Mouse (Mus musculus): ENCODE results near the gene Sertad1. TPM values are rescaled to one million over a fixed set of nuclear protein-coding genes. Genes with fewer than 3 reads are reported as not detected.
"Not testable (repeated sequence)": the region's sequence is repeated elsewhere in the genome, so short reads cannot be mapped to it uniquely, and the experiment has no call there.

Sertad1 gene
- polyA plus RNA-seq, 1 experiment from 2014 or later = 6.1 TPM

DNA sequence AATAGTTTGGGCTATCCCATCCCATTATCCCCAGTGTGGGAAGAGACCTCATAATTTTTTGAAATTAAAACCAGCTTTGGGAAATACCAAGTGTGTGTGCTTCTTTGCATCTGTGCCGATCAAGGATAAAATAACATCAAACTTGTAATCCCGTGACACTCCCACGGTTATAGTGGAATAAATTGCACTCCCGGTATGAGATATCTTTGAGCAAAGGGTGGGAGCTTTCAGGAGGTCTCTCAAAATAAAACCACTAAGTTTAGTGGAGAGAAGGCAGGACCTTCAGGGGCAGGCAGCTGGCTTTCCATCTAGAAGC is 3.5 kb downstream of the Sertad1 start:
- 38% methylated on average over 4 of the region's 4 CpGs for WGBS
- Histone ChIP-seq H3K9me3 (ENCODE audit: control insufficient read depth, low read length) (no peaks in the 10 kb centered on the region), H3K27ac (ENCODE audit: low read depth, low read length) (peak overlapping the region; percentile 0; the same call in 1 of the 2 replicates), H3K36me3 (ENCODE audit: control insufficient read depth, insufficient read depth, low read length) (no peaks in the 10 kb centered on the region), H3K27me3 (ENCODE audit: control insufficient read depth, insufficient read depth, low read length) (no peaks in the 10 kb centered on the region), H3K4me1 (ENCODE audit: control insufficient read depth, insufficient read depth, low read length) (0 out of 2 replicates have a peak, but pooled peaks cover 2% of the 10 kb centered on the region), H3K4me2 (ENCODE audit: low read depth, low read length) (peak overlapping the region; percentile 34; the same call in 1 of the 2 replicates), H3K9ac (replicated peaks; ENCODE audit: low read depth, low read length) (no peak overlapping the region), H3K4me3 (ENCODE audit: low read depth, low read length) (peak overlapping the region; percentile 20; the same call in 1 of the 2 replicates)
- ATAC-seq (ENCODE audit: low read depth) = no peak

DNA sequence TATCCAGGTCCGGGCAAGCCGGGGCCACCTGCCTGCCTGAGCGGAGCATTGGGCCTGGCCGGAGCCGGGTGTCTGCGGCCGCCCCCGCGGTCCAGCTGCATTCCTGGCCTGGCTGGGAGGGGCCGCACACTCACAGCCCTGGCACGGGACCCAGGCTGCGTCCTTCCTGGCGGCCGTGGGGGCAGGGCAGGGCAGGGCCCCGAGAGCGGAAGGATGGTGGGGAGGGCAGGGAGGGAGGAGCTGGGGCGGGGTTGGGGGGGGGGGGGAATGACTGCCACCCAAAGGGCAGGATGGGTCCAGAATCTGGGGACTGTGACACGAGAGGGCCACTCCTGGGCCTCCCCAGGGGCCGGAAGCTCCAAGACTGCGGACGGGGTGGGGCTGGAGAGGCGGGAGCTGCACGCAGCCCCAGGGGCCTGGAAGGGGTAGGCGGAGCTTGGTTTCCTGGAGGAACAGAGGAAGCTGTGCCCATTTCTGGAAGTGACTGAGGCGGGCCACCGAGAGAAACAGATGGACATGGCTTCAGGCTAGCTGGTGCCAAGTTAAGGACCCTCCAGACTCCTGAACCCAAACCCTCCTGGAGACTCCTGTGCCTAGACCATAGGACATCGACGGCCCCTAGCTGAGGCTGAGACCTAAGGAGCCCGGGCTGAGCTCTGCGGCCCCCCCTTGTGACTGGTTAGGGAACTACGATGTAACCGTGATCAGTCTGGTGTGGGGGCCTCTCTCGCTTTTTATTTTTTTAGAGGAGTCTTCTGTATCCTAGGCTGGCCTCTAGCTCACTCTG is 4.0 kb downstream of the Sertad1 start:
- H3K9me3 ChIP-seq (ENCODE audit: control insufficient read depth, low read length) = no peaks in the 10 kb centered on the region
- H3K4me2 ChIP-seq (ENCODE audit: low read depth, low read length) = peak overlapping the region; percentile 34
- H3K4me1 ChIP-seq (ENCODE audit: control insufficient read depth, insufficient read depth, low read length) = 0 out of 2 replicates have a peak, but pooled peaks cover 2% of the 10 kb centered on the region
- H3K27me3 ChIP-seq (ENCODE audit: control insufficient read depth, insufficient read depth, low read length) = no peaks in the 10 kb centered on the region
- peak overlapping the region; percentile 20; the same call in 1 of the 2 replicates for H3K4me3 ChIP-seq (ENCODE audit: low read depth, low read length)
- H3K9ac ChIP-seq (replicated peaks; ENCODE audit: low read depth, low read length) = peak overlapping the region; percentile 32
- WGBS = 1% methylated on average over 29 of the region's 33 CpGs
- peak overlapping the region; percentile 0; the same call in 1 of the 2 replicates for H3K27ac ChIP-seq (ENCODE audit: low read depth, low read length)
- no peaks in the 10 kb centered on the region for H3K36me3 ChIP-seq (ENCODE audit: control insufficient read depth, insufficient read depth, low read length)
- ATAC-seq (ENCODE audit: low read depth) = no peak

DNA sequence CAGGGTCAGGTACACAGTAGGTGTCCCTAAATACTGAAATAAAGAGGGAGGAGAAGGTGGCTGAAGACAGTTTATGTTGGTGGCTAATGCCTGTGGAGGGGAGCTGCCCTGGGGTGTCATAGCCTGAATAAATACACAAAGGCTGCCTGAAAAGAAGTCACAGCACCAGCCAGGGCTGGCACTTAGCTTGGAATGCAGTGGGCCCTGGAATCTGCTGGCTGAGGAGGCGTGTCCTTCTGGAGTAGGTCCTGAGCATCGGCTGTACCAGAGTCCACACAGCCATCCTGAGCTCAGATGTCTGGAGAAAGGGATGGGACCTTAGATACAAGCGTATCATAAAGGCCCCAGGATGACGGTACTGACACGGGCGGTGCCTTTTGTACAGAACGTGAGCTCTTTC is 5.1 kb downstream of the Sertad1 start:
- Histone ChIP-seq H3K4me3 (ENCODE audit: low read depth, low read length) (no peak overlapping the region), H3K9ac (replicated peaks; ENCODE audit: low read depth, low read length) (no peak overlapping the region), H3K4me1 (ENCODE audit: control insufficient read depth, insufficient read depth, low read length) (0 out of 2 replicates have a peak, but pooled peaks cover 2% of the 10 kb centered on the region), H3K27ac (ENCODE audit: low read depth, low read length) (no peak overlapping the region), H3K27me3 (ENCODE audit: control insufficient read depth, insufficient read depth, low read length) (no peaks in the 10 kb centered on the region), H3K4me2 (ENCODE audit: low read depth, low read length) (no peak overlapping the region), H3K9me3 (ENCODE audit: control insufficient read depth, low read length) (no peaks in the 10 kb centered on the region), H3K36me3 (ENCODE audit: control insufficient read depth, insufficient read depth, low read length) (no peaks in the 10 kb centered on the region)
- WGBS = 77% methylated on average over 7 of the region's 7 CpGs
- ATAC-seq (ENCODE audit: low read depth) = no peak

DNA sequence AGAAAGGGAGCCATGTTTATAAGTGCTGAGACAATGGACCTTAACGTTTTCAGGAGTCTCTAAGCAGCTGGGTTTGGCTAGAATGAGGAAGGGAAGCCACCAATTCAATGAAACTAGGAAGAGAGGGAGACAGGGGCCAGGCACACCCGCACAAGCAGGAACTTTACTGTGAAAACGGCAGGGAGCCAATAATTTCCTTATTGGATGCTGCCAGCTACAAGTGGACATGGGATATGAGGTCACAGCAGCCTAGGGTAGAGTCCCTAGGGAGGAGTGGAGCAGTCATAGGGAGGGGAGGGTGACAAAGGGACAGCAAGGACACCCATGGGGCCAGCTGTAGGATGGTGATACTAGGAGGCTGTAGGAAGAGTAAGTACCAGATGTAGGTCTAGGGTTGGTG is 6.3 kb downstream of the Sertad1 start:
- WGBS = 76% methylated on average over 3 of the region's 3 CpGs
- H3K4me1 ChIP-seq (ENCODE audit: control insufficient read depth, insufficient read depth, low read length) = 0 out of 2 replicates have a peak, but pooled peaks cover 2% of the 10 kb centered on the region

DNA sequence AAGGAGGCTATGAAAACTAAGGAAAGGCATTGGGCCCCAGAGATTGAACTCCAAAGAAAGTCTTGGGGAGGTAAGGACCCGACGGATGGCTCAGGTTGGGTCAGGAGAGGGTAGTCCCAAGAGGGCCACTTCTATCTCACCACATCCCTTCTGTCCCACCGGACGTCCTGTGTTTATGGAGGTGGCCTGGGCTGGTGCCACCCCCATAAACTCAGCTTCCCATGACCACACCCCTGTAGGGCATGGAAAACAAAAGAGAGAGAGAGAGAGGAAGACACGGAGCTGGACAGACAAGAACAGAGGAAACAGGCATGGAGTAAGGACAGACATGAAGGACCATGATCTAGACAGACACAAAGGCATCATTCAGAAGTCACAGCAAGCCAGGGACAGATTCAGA is 6.7 kb downstream of the Sertad1 start:
- Histone ChIP-seq H3K27me3 (ENCODE audit: control insufficient read depth, insufficient read depth, low read length) (no peaks in the 10 kb centered on the region), H3K9ac (replicated peaks; ENCODE audit: low read depth, low read length) (no peak overlapping the region), H3K9me3 (ENCODE audit: control insufficient read depth, low read length) (no peaks in the 10 kb centered on the region), H3K4me2 (ENCODE audit: low read depth, low read length) (no peak overlapping the region), H3K27ac (ENCODE audit: low read depth, low read length) (no peak overlapping the region), H3K4me1 (ENCODE audit: control insufficient read depth, insufficient read depth, low read length) (0 out of 2 replicates have a peak, but pooled peaks cover 2% of the 10 kb centered on the region), H3K4me3 (ENCODE audit: low read depth, low read length) (no peak overlapping the region), H3K36me3 (ENCODE audit: control insufficient read depth, insufficient read depth, low read length) (no peaks in the 10 kb centered on the region)
- WGBS = 83% methylated on average over 5 of the region's 5 CpGs
- ATAC-seq (ENCODE audit: low read depth) = no peak

More for the DNA sequence above, 6.3 kb downstream of the Sertad1 start:
- ATAC-seq (ENCODE audit: low read depth) = no peak
- Histone ChIP-seq H3K9me3 (ENCODE audit: control insufficient read depth, low read length) (no peaks in the 10 kb centered on the region), H3K36me3 (ENCODE audit: control insufficient read depth, insufficient read depth, low read length) (no peaks in the 10 kb centered on the region), H3K27ac (ENCODE audit: low read depth, low read length) (no peak overlapping the region), H3K27me3 (ENCODE audit: control insufficient read depth, insufficient read depth, low read length) (no peaks in the 10 kb centered on the region), H3K4me2 (ENCODE audit: low read depth, low read length) (no peak overlapping the region), H3K9ac (replicated peaks; ENCODE audit: low read depth, low read length) (no peak overlapping the region), H3K4me3 (ENCODE audit: low read depth, low read length) (no peak overlapping the region)

DNA sequence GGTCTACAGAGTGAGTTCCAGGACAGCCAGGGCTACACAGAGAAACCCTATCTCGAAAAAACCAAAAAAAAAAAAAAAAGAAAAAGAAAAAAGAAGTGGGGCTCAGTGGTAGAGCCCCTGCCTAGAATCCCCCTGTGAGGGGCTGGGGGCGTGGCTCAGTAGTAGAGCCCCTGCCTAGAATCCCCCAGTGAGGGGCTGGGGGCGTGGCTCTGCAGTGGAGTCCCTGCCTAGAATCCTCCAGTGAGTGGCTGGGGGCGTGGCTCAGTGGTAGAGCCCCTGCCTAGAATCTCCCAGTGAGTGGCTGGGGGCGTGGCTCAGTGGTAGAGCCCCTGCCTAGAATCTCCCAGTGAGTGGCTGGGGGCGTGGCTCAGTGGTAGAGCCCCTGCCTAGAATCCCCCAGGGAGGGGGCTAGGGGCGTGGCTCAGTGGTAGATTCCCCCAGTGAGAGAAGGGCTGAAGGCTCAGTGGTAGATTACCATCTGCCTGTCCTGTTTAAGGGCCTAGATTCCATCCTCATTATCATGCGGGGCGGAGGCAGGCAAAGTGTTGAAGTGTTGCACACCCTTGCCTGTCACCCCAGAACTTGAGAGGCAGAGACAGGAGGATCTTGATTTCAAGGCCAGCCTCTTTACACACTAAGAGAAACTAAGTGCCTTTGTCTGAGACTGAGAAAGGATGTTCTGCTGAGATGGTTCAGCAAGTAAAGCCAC is 8.1 kb downstream of the Sertad1 start:
- H3K4me1 ChIP-seq (ENCODE audit: control insufficient read depth, insufficient read depth, low read length); H3K9me3 ChIP-seq (ENCODE audit: control insufficient read depth, low read length); H3K27me3 ChIP-seq (ENCODE audit: control insufficient read depth, insufficient read depth, low read length); H3K4me2 ChIP-seq (ENCODE audit: low read depth, low read length); ATAC-seq (ENCODE audit: low read depth); H3K27ac ChIP-seq (ENCODE audit: low read depth, low read length); H3K36me3 ChIP-seq (ENCODE audit: control insufficient read depth, insufficient read depth, low read length); H3K4me3 ChIP-seq (ENCODE audit: low read depth, low read length); H3K9ac ChIP-seq (replicated peaks; ENCODE audit: low read depth, low read length): not testable (repeated sequence)
- 94% methylated on average over 9 of the region's 9 CpGs for WGBS

DNA sequence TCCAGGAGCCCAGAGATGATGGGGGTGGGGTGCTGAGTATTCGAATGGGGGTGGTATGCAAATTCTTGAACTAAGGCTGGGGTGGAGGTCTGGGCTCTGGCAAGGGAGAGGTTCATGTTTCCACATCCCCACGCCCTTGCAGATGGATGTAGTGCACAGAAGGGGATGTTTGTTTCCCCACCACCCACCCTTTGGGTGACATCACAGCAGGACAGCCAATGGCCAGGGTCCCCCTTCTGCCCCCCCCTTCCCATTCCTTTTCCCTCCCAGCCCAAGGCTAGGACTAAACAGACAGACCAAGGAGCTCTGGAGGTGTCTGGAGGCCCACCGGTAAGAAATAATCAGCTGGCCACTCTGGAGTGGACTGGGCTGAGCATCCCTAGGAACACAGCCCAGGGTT is 12.3 kb downstream of the Sertad1 start, which contains the start of gene Prx:
Gene Prx, plus strand, starts transcription at position 289 of the 400 bp plus-strand sequence.
- no peak within 1 kb of the TSS for H3K9ac ChIP-seq (replicated peaks; ENCODE audit: low read depth, low read length)
- WGBS = 66% methylated on average over 3 of the region's 3 CpGs
- H3K4me1 ChIP-seq (ENCODE audit: control insufficient read depth, insufficient read depth, low read length) = no peaks in the 10 kb centered on the region

DNA sequence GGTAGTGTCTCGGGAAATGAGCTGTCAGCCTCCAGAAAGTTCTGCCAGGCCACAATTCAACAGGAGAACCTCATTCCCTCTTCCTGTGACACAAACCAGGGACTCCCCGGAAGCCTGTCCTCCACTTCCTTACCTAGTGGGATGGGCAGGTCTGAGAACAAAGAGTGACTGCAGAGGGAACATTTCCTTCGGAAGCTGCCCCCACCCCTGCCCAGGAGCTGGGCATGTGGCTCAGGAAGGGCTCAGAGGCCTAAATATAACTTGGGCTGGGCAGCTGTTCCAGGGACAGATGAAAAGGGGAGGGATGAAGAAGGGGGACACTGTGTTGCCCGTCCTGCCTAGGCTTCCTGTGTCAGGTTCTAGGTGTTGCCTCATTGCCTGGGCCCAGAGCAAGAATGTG is 14.9 kb downstream of the Sertad1 start:
- Histone ChIP-seq H3K4me3 (ENCODE audit: low read depth, low read length) (no peak overlapping the region), H3K27ac (ENCODE audit: low read depth, low read length) (no peak overlapping the region), H3K36me3 (ENCODE audit: control insufficient read depth, insufficient read depth, low read length) (no peaks in the 10 kb centered on the region), H3K27me3 (ENCODE audit: control insufficient read depth, insufficient read depth, low read length) (no peaks in the 10 kb centered on the region), H3K9me3 (ENCODE audit: control insufficient read depth, low read length) (no peaks in the 10 kb centered on the region), H3K4me2 (ENCODE audit: low read depth, low read length) (no peak overlapping the region), H3K4me1 (ENCODE audit: control insufficient read depth, insufficient read depth, low read length) (no peaks in the 10 kb centered on the region), H3K9ac (replicated peaks; ENCODE audit: low read depth, low read length) (no peak overlapping the region)
- ATAC-seq (ENCODE audit: low read depth) = no peak
- 75% methylated on average over 4 of the region's 4 CpGs for WGBS

More for the DNA sequence above, 12.3 kb downstream of the Sertad1 start, which contains the start of gene Prx:
- Histone ChIP-seq H3K27ac (ENCODE audit: low read depth, low read length) (no peak within 1 kb of the TSS), H3K36me3 (ENCODE audit: control insufficient read depth, insufficient read depth, low read length) (no peaks in the 10 kb centered on the region), H3K9me3 (ENCODE audit: control insufficient read depth, low read length) (no peaks in the 10 kb centered on the region), H3K4me2 (ENCODE audit: low read depth, low read length) (no peak within 1 kb of the TSS), H3K4me3 (ENCODE audit: low read depth, low read length) (no peak within 1 kb of the TSS), H3K27me3 (ENCODE audit: control insufficient read depth, insufficient read depth, low read length) (no peaks in the 10 kb centered on the region)
- ATAC-seq (ENCODE audit: low read depth) = no peak
